Mouse (Mus musculus): ENCODE measurements at regions not wholly inside any gene's neighbourhood (a gene's known extent, or its start where the extent isn't known, plus 50 kb on each side); places are given as distances from the start of the nearest gene placed in this dataset.
"Not testable (repeated sequence)": the region's sequence is repeated elsewhere in the genome, so short reads cannot be mapped to it uniquely, and the experiment has no call there.

GRCm38 (mm10) chr6:13763636-13764035 lies 76.1 kb downstream of the Gpr85 start:
- DNase-seq: not testable (repeated sequence)

- DNase-seq: no peak
Measured at GRCm38 (mm10) chr6:13759431-13759830, 80.3 kb downstream of the Gpr85 start.

DNA sequence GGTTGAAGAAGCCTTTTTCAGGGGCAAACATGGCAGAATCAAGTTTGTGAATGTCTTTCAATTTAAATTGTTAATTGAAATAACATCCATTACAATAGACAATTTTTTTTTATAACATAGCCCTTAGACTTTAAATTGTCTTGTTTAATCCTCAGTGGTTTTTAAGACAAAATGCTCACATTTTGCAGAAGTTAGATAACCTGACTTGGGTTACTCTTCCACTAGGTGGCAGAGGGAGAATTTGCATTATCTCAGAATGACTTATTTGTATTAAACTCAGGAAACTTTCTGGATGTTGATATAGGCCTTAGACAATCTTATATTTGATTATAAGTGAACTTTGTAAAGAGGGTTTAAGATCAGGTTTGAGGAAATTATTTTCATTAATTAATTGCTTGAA lies 80.8 kb downstream of the Gpr85 start:
- peak in 1 of 2 experiments; percentile 19 for DNase-seq

- DNase-seq: no peak
Measured at GRCm38 (mm10) chr6:13748931-13749638, 71.3 kb upstream of the Bmt2 start.

DNA sequence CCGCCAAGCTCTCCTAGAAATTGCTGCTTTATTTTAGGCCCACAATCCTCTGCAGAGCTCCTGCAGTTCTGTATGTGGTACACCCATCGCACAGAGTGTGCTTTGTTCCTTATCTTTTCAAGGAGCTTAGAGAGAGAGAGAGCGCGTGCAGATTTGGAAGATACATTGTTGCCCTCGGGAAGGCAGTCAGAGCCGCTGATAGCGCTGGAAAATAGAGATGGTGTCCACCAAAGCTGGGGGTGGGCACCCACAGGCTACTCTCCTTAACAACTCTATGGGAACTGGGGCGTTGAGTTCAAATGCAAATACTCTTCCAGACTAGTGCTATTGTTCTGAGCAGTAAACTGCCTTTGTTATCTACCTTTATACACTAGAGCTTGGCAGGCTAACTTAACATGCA lies 70.2 kb upstream of the Bmt2 start:
- DNase-seq: no peak

DNA sequence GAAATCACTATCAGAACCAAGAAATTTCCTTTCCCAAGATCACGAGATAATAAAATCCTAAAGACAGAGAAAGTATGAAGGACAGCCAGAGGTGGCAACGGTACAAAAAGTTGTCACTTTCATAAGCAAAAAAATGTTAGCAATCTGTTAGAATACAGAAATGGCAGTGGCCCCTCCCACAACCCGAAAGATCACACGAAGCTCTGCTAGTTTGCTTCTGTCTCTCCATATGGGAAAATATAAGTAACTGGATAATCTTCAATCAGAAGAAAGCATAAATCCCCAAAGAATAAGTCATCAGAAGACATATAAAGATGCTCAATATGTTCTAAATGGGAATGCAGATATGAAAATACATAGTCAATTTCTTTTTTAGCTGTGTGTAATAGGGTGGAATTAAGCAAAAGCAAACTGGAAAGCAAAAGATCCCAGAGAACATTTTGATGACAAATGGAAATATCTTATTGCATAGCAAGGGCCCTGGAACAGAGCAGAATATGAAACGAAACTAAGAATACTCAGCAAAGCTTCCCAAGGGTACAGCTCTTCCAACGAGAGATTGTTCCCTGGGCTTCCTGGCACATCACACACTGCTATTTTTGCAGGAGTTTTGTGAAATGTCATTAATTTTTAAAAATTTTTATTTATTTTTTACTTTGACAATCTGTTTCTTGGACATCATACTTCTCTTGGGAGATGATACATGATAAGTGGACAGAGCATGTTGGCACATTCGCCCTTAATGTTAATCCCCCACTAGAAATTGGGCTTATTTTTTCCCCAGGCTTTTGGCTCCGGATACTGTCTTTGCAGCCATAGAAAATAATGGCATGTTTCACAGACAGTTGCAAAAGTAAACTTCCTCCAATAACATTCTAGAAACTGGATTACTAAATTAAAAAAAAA lies 69.1 kb upstream of the Bmt2 start:
- no peak for DNase-seq

Data from cerebellum, adult 18-20 months (tissue).